Mouse (Mus musculus): ENCODE measurements around the gene Wnt2. TPM values are rescaled to one million over a fixed set of nuclear protein-coding genes. Genes with fewer than 3 reads are reported as not detected.

Gene Wnt2
- polyA plus RNA-seq (2012; ENCODE audit: insufficient read depth, insufficient read length, missing spikeins): not detected in 2 replicates

DNA sequence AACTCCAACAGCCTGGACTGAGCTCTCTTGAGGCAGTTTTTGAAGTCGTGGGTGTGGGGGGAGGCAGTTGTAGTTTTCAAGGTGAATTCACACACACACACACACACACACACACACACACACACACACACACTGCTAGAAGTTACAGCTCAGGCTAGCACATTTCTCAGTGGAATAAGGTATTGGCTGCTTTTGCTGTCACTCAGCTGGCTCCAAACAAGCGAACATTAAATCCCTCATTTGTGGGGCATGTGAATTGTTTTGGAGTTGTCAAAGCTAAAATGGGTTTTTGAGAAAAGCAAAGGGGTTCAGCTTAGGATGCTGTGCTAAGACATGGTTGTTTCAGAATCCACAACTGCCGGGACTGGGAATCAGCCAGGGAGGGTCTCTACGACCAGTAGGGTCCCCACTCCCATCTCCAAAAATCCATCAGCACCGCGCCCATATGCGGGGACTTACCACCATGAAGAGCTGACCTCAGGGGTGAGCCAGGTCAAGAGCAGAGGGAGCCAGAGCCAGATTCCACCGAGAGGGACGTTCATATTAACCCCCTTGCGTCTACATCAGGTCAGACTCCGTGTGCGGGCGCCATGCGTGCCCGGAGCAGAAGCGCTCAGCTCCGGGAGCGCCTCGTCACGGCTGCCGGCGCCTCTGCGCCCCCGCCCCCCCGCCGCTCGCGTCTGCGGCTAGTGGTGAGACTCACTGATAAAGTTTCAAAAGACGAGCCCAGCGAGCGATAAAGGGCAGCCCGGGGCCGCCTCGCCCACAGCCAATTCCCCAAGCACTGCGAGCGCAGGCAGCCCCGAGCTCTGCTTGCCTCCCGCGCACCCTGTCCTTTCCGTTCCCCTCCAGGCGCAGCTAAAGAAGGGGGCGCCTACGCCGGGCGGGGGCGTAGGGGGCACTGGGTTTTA, at the start of gene Wnt2:
TSS of gene Wnt2 (minus strand) at position 840 of the 911 bp plus-strand sequence.
- TF ChIP-seq POLR2A (IDR thresholded peaks at IDR 0.05; ENCODE audit: borderline replicate concordance, low read depth, low read length) (no peak), CTCF (IDR thresholded peaks at IDR 0.05; ENCODE audit: low read depth, low read length) (no peak)
- H3K27ac ChIP-seq (ENCODE audit: insufficient read depth, low read depth, low read length): no peak within 1 kb of the TSS
- no peaks in the 10 kb centered on the region for H3K4me1 ChIP-seq (ENCODE audit: control insufficient read depth, insufficient read depth, low read length)
- no peak within 1 kb of the TSS for H3K4me3 ChIP-seq (ENCODE audit: insufficient read depth, low read length)

DNA sequence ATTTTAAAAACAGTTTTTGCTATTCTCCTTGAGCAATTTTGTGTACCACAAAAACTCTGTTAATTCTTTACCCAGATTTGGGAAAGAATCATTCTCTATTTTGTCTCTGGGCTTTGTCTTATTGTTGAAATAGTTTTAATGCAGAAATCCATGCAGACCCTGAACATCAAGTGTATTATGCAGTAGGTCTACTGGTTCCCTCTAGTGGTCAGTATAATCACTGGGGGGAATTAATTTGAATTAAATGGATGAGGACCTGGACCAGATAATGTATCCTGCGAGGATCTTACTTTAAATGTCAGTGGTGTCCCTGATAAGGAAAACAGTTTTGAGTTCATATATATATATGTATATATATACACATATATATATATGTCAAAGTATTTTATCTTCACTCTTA, 48.2 kb upstream of the Wnt2 start:
- no peak overlapping the region for H3K4me3 ChIP-seq (ENCODE audit: insufficient read depth, low read length)
- no peak overlapping the region for H3K27ac ChIP-seq (ENCODE audit: insufficient read depth, low read depth, low read length)
- H3K4me1 ChIP-seq (ENCODE audit: control insufficient read depth, insufficient read depth, low read length): no peaks in the 10 kb centered on the region
- TF ChIP-seq POLR2A (IDR thresholded peaks at IDR 0.05; ENCODE audit: borderline replicate concordance, low read depth, low read length): no peak
- no peak for TF ChIP-seq CTCF (IDR thresholded peaks at IDR 0.05; ENCODE audit: low read depth, low read length)

GRCm38 (mm10) chr6:18076986-18077385, 46.6 kb upstream of the Wnt2 start:
- H3K27ac ChIP-seq (ENCODE audit: insufficient read depth, low read depth, low read length): no peak overlapping the region
- H3K4me3 ChIP-seq (ENCODE audit: insufficient read depth, low read length): no peak overlapping the region
- no peaks in the 10 kb centered on the region for H3K4me1 ChIP-seq (ENCODE audit: control insufficient read depth, insufficient read depth, low read length)
- TF ChIP-seq CTCF (IDR thresholded peaks at IDR 0.05; ENCODE audit: low read depth, low read length) (no peak), POLR2A (IDR thresholded peaks at IDR 0.05; ENCODE audit: borderline replicate concordance, low read depth, low read length) (no peak)

DNA sequence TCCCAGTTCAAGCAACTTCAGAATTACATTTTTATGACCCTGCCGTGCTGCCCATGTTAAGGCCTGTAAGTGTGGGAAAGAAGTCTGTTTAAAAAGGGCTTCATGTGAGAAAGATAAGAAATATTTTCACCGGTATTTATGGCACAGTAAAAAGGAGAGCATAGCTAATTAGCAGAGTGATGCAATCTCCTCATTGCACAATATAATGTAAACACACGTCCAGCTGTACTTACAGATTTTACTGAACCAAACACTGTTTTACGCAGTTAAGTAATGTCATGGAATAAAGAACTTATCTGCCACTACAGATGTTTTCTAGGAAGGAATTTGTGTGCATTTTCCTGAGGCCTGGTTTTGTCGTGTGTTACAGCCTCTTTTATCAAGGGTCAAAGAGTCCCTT, 46.2 kb upstream of the Wnt2 start:
- Histone ChIP-seq H3K4me3 (ENCODE audit: insufficient read depth, low read length) (no peak overlapping the region), H3K4me1 (ENCODE audit: control insufficient read depth, insufficient read depth, low read length) (no peaks in the 10 kb centered on the region), H3K27ac (ENCODE audit: insufficient read depth, low read depth, low read length) (no peak overlapping the region)
- TF ChIP-seq CTCF (IDR thresholded peaks at IDR 0.05; ENCODE audit: low read depth, low read length) (no peak), POLR2A (IDR thresholded peaks at IDR 0.05; ENCODE audit: borderline replicate concordance, low read depth, low read length) (no peak)

DNA sequence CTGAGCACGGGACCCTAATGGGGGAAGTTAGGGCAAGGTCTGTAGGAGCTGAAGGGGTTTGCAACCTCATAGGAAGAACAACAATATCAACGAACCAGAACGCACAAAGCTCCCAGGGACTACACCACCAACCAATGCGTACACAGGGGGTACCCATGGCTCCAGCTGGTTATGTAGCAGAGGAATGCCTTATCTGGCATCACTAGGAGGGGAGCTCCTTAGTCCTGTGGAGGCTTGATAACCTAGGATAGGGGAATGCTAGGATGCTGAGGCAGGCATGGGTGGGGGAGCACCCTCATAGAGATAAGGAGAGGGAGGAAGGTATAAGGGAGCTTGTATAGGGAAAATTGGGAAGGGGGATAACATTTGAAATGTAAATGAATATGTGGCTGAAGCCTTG, 27.5 kb upstream of the Wnt2 start:
- no peak for TF ChIP-seq POLR2A (IDR thresholded peaks at IDR 0.05; ENCODE audit: borderline replicate concordance, low read depth, low read length)
- TF ChIP-seq CTCF (IDR thresholded peaks at IDR 0.05; ENCODE audit: low read depth, low read length): no peak
- Histone ChIP-seq H3K4me1 (ENCODE audit: control insufficient read depth, insufficient read depth, low read length) (no peaks in the 10 kb centered on the region), H3K4me3 (ENCODE audit: insufficient read depth, low read length) (no peak overlapping the region), H3K27ac (ENCODE audit: insufficient read depth, low read depth, low read length) (no peak overlapping the region)

DNA sequence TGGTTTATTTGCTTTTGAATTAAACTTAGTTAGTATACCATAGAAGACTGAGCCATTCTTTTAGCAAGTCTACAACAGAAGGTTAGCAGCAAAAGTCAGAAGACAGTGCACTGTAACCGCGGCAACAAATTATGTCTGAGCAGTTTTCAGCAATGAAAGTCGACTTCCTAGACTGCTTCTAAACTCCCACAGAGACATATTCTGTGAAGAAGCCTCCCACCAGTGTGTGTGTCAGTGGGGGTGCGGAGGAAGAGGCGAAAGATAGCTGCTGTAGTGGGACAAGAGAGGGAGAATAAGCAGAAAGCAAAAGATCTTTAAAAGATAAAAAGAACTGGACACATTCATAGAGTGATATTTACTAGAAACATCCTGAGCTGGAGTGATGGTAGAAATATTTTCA, 21.3 kb upstream of the Wnt2 start:
- no peaks in the 10 kb centered on the region for H3K4me1 ChIP-seq (ENCODE audit: control insufficient read depth, insufficient read depth, low read length)
- no peak overlapping the region for H3K4me3 ChIP-seq (ENCODE audit: insufficient read depth, low read length)

GRCm38 (mm10) chr6:18044299-18044698, 13.9 kb upstream of the Wnt2 start:
- Histone ChIP-seq H3K4me1 (ENCODE audit: control insufficient read depth, insufficient read depth, low read length) (no peaks in the 10 kb centered on the region), H3K27ac (ENCODE audit: insufficient read depth, low read depth, low read length) (no peak overlapping the region), H3K4me3 (ENCODE audit: insufficient read depth, low read length) (no peak overlapping the region)
- no peak for TF ChIP-seq POLR2A (IDR thresholded peaks at IDR 0.05; ENCODE audit: borderline replicate concordance, low read depth, low read length)
- no peak for TF ChIP-seq CTCF (IDR thresholded peaks at IDR 0.05; ENCODE audit: low read depth, low read length)

More for the DNA sequence above, 21.3 kb upstream of the Wnt2 start:
- H3K27ac ChIP-seq (ENCODE audit: insufficient read depth, low read depth, low read length): no peak overlapping the region
- TF ChIP-seq POLR2A (IDR thresholded peaks at IDR 0.05; ENCODE audit: borderline replicate concordance, low read depth, low read length): no peak
- no peak for TF ChIP-seq CTCF (IDR thresholded peaks at IDR 0.05; ENCODE audit: low read depth, low read length)

DNA sequence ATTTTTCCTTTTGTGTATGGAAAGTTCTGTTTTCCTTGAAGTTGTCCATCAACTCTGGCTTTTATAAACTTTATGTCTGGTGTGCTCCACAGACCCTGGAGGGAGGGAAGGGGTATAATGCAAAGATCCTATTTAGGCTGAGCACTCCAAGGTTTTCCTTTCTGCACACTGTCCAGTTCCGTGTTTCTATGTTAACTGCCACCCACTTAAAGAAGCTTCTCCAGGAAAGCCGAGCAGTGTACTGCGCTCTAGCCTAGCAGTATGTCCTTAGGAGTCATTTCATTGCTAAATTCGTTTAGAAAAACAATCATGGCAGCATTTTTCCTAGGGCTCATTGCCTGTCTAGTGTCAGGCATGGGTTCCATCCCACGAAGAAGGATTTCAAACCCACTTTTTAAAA, 12.8 kb upstream of the Wnt2 start:
- no peaks in the 10 kb centered on the region for H3K4me1 ChIP-seq (ENCODE audit: control insufficient read depth, insufficient read depth, low read length)
- H3K4me3 ChIP-seq (ENCODE audit: insufficient read depth, low read length): no peak overlapping the region
- TF ChIP-seq POLR2A (IDR thresholded peaks at IDR 0.05; ENCODE audit: borderline replicate concordance, low read depth, low read length): no peak
- TF ChIP-seq CTCF (IDR thresholded peaks at IDR 0.05; ENCODE audit: low read depth, low read length): no peak
- H3K27ac ChIP-seq (ENCODE audit: insufficient read depth, low read depth, low read length): no peak overlapping the region

DNA sequence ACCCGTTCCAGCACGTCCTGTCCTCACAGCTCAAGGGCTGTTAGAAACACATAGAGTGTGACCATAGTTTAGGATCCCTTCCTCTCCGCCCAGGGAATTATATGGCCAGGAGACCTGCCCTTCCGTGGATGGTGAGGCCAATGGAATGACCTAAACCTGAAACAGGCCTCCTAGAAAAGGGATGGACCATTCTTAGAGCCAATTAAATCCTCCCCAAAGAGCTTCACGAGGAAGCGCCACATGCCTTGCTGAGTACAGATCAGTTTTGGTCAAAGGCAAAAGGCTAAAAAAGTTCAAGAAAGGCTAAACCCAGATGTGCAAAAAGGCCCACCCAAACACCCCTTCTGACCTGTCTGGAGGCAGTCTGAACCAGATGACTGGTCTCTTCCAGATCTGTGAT, 1.9 kb upstream of the Wnt2 start:
- H3K27ac ChIP-seq (ENCODE audit: insufficient read depth, low read depth, low read length): no peak overlapping the region
- no peaks in the 10 kb centered on the region for H3K4me1 ChIP-seq (ENCODE audit: control insufficient read depth, insufficient read depth, low read length)
- no peak overlapping the region for H3K4me3 ChIP-seq (ENCODE audit: insufficient read depth, low read length)
- TF ChIP-seq CTCF (IDR thresholded peaks at IDR 0.05; ENCODE audit: low read depth, low read length) (no peak), POLR2A (IDR thresholded peaks at IDR 0.05; ENCODE audit: borderline replicate concordance, low read depth, low read length) (no peak)

DNA sequence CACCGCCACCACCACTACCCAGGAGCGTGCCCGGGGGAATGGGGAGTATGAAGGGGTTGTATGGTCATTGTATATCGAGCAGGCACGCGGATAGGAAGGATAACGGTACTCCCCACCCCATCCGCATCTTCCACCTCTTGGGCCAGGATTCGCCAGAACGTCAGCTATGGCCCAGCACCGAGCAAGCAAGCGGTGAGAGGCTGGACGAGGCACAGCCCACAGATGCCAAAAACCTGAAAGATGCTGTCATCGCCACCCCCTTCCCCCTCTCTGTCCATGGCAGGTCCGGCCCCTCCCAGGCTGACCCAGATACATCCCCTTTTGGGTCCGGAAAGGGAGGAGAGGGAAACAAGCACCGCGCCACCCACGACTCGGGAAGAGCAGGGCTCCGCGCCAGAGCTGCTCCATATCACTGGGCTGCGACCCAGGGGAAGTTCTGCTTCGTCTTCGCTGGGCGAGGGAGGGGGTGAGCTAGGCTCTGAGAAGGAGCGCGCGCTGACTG, 1.2 kb upstream of the Wnt2 start:
- H3K4me1 ChIP-seq (ENCODE audit: control insufficient read depth, insufficient read depth, low read length): no peaks in the 10 kb centered on the region
- no peak for TF ChIP-seq POLR2A (IDR thresholded peaks at IDR 0.05; ENCODE audit: borderline replicate concordance, low read depth, low read length)
- no peak for TF ChIP-seq CTCF (IDR thresholded peaks at IDR 0.05; ENCODE audit: low read depth, low read length)
- H3K27ac ChIP-seq (ENCODE audit: insufficient read depth, low read depth, low read length): no peak overlapping the region
- peak overlapping the region; percentile 20 for H3K4me3 ChIP-seq (ENCODE audit: insufficient read depth, low read length)

Data from bone marrow macrophage, adult 2 months (primary cell).